Mouse (Mus musculus) MEL (cell line): ENCODE results near the gene Efcab7. TPM values are rescaled to one million over a fixed set of nuclear protein-coding genes. Genes with fewer than 3 reads are reported as not detected.

Source experiments
- DNase-seq: peaks from one replicate; pipeline ENCODE4 v3.0.0; 2011; ENCODE audit warnings: low read depth, low spot score
- H3K27ac ChIP-seq: 2 replicates; pipeline ENCODE4 v1.5.1; 2012; ENCODE audit warnings: low read depth, mild to moderate bottlenecking, control low read depth, low read length, moderate library complexity; ENCODE audit not compliant: control insufficient read depth
- H3K27me3 ChIP-seq, 2 experiments: fragments of 150-350 bp in 1 of 2; sonication (generic) in 1 of 2; 2 replicates each; pipeline ENCODE4 v1.6.1; 2012; ENCODE audit warnings: low read length in 2 of 2, mild to moderate bottlenecking in 2 of 2, improper control_type of control experiment in 1 of 2, moderate library complexity in 1 of 2; ENCODE audit not compliant: insufficient read depth in 2 of 2, control insufficient read depth in 1 of 2
- H3K36me3 ChIP-seq, 2 experiments: 2 replicates each; pipeline ENCODE4 v1.6.1; 2012 to 2014; ENCODE audit warnings: low read length in 2 of 2, improper control_type of control experiment in 1 of 2, inconsistent platforms in 1 of 2, mild to moderate bottlenecking in 1 of 2; ENCODE audit not compliant: insufficient read depth in 2 of 2, control insufficient read depth in 1 of 2
- H3K4me1 ChIP-seq, 2 experiments: fragments of 150-350 bp in 1 of 2; sonication (generic) in 1 of 2; 2 replicates each; pipeline ENCODE4 v1.6.1; 2012; ENCODE audit warnings: low read length in 2 of 2, improper control_type of control experiment in 1 of 2, mild to moderate bottlenecking in 1 of 2; ENCODE audit not compliant: insufficient read depth in 2 of 2, control insufficient read depth in 1 of 2
- H3K4me3 ChIP-seq, 2 experiments: fragments of 150-350 bp in 1 of 2; sonication (generic) in 1 of 2; 2 replicates each; pipeline ENCODE4 v1.5.1; 2012; ENCODE audit warnings: low read depth in 2 of 2, low read length in 2 of 2, mild to moderate bottlenecking in 2 of 2, moderate library complexity in 2 of 2, control low read depth in 1 of 2, improper control_type of control experiment in 1 of 2; ENCODE audit not compliant: control insufficient read depth in 1 of 2, insufficient read depth in 1 of 2
- H3K79me2 ChIP-seq: 2 replicates; pipeline ENCODE4 v1.6.1; 2012; ENCODE audit warnings: mild to moderate bottlenecking, low read length, moderate library complexity; ENCODE audit not compliant: control insufficient read depth, poor library complexity, insufficient read depth
- H3K9ac ChIP-seq: 2 replicates; pipeline ENCODE4 v1.6.1; 2012; ENCODE audit warnings: low read depth, mild to moderate bottlenecking, control low read depth, low read length, moderate library complexity; ENCODE audit not compliant: control insufficient read depth, poor library complexity, severe bottlenecking
- H3K9me3 ChIP-seq: fragments of 150-350 bp; sonication (generic); replicated peaks from 2 replicates; pipeline ENCODE4 v1.6.1; 2012; ENCODE audit warnings: mild to moderate bottlenecking, low read length, improper control_type of control experiment, moderate library complexity; ENCODE audit not compliant: insufficient read depth
- BHLHE40 ChIP-seq: IDR thresholded peaks from 2 replicates; pipeline ENCODE4 v1.6.1; 2012; ENCODE audit warnings: low read depth, mild to moderate bottlenecking, inconsistent platforms, low read length, improper control_type of control experiment, borderline replicate concordance
- CHD1 ChIP-seq: IDR thresholded peaks from 2 replicates; pipeline ENCODE4 v1.6.1; 2012; ENCODE audit warnings: low read depth, mild to moderate bottlenecking, inconsistent platforms, low read length, improper control_type of control experiment
- CTCF ChIP-seq, 3 experiments: IDR thresholded peaks in 2 of 3; conservative IDR thresholded peaks in 1 of 3; 2 replicates each; pipeline ENCODE4 v1.5.1; 2011 to 2012; ENCODE audit warnings: low read length in 3 of 3, low read depth in 2 of 3, mild to moderate bottlenecking in 2 of 3, improper control_type of control experiment in 1 of 3, inconsistent platforms in 1 of 3, mixed read lengths in 1 of 3, moderate library complexity in 1 of 3; ENCODE audit not compliant: control insufficient read depth in 1 of 3, insufficient read depth in 1 of 3, poor library complexity in 1 of 3, severe bottlenecking in 1 of 3
- E2F4 ChIP-seq: IDR thresholded peaks from 2 replicates; pipeline ENCODE4 v1.6.1; 2011; ENCODE audit warnings: low read depth, low read length, improper control_type of control experiment, borderline replicate concordance
- ELF1 ChIP-seq: IDR thresholded peaks from 2 replicates; pipeline ENCODE4 v1.6.1; 2014; ENCODE audit warnings: low read depth, mild to moderate bottlenecking, inconsistent platforms, low read length, improper control_type of control experiment, moderate library complexity
- HCFC1 ChIP-seq: IDR thresholded peaks from 2 replicates; pipeline ENCODE4 v1.6.1; 2012; ENCODE audit warnings: low read depth, mild to moderate bottlenecking, inconsistent platforms, low read length, improper control_type of control experiment, moderate library complexity
- JUND ChIP-seq: IDR thresholded peaks from 2 replicates; pipeline ENCODE4 v1.6.1; 2011; ENCODE audit warnings: low read depth, mild to moderate bottlenecking, improper control_type of control experiment, low read length
- KAT2A ChIP-seq: conservative IDR thresholded peaks from 2 replicates; pipeline ENCODE4 v1.6.1; 2012; ENCODE audit warnings: low read depth, low read length, improper control_type of control experiment, inconsistent platforms
- MAZ ChIP-seq: IDR thresholded peaks from 2 replicates; pipeline ENCODE4 v1.6.1; 2012; ENCODE audit warnings: low read depth, mild to moderate bottlenecking, inconsistent platforms, low read length, improper control_type of control experiment
- MEF2A ChIP-seq: IDR thresholded peaks from 2 replicates; pipeline ENCODE4 v1.6.1; 2014; ENCODE audit warnings: low read depth, mild to moderate bottlenecking, inconsistent platforms, low read length, improper control_type of control experiment; ENCODE audit not compliant: poor library complexity, insufficient replicate concordance, severe bottlenecking; ENCODE audit errors: extremely low read depth
- MXI1 ChIP-seq: IDR thresholded peaks from 2 replicates; pipeline ENCODE4 v1.6.1; 2011; ENCODE audit warnings: mild to moderate bottlenecking, low read depth, low read length, improper control_type of control experiment
- NRF1 ChIP-seq: IDR thresholded peaks from 2 replicates; pipeline ENCODE4 v1.6.1; 2014; ENCODE audit warnings: low read depth, mild to moderate bottlenecking, inconsistent platforms, low read length, improper control_type of control experiment, moderate library complexity; ENCODE audit not compliant: poor library complexity, insufficient read depth, severe bottlenecking
- POLR2A ChIP-seq, 2 experiments: IDR thresholded peaks; 2 replicates each; pipeline ENCODE4 v1.6.1; 2011 to 2012; ENCODE audit warnings: low read length in 2 of 2, mild to moderate bottlenecking in 2 of 2, control low read depth in 1 of 2, improper control_type of control experiment in 1 of 2, low read depth in 1 of 2, moderate library complexity in 1 of 2; ENCODE audit not compliant: control insufficient read depth in 1 of 2, insufficient read depth in 1 of 2, poor library complexity in 1 of 2
- RAD21 ChIP-seq: IDR thresholded peaks from 2 replicates; pipeline ENCODE4 v1.6.1; 2011; ENCODE audit warnings: mild to moderate bottlenecking, low read depth, low read length, improper control_type of control experiment
- SMC3 ChIP-seq: IDR thresholded peaks from 2 replicates; pipeline ENCODE4 v1.6.1; 2011; ENCODE audit warnings: low read depth, low read length, improper control_type of control experiment
- TBP ChIP-seq: IDR thresholded peaks from 2 replicates; pipeline ENCODE4 v1.8.0; 2011; ENCODE audit warnings: low read depth, low read length, improper control_type of control experiment
- UBTF ChIP-seq: IDR thresholded peaks from 2 replicates; pipeline ENCODE4 v1.6.1; 2012; ENCODE audit warnings: low read depth, mild to moderate bottlenecking, inconsistent platforms, low read length, improper control_type of control experiment, moderate library complexity, borderline replicate concordance; ENCODE audit not compliant: insufficient read depth
- USF1 ChIP-seq: IDR thresholded peaks from 2 replicates; pipeline ENCODE4 v1.6.1; 2014; ENCODE audit warnings: low read depth, mild to moderate bottlenecking, inconsistent platforms, low read length, improper control_type of control experiment, moderate library complexity
- USF2 ChIP-seq, 2 experiments: IDR thresholded peaks; 2 replicates each; pipeline ENCODE4 v1.6.1; 2011 to 2012; ENCODE audit warnings: improper control_type of control experiment in 2 of 2, low read length in 2 of 2, borderline replicate concordance in 1 of 2, inconsistent platforms in 1 of 2, low read depth in 1 of 2, mild to moderate bottlenecking in 1 of 2; ENCODE audit not compliant: insufficient read depth in 1 of 2
- ZC3H11A ChIP-seq: IDR thresholded peaks from 2 replicates; pipeline ENCODE4 v1.6.1; 2012; ENCODE audit warnings: low read depth, mild to moderate bottlenecking, inconsistent platforms, low read length, improper control_type of control experiment
- polyA plus RNA-seq, 2 experiments: library from polyadenylated mRNA; stranded (reverse) in 1 of 2; unstranded in 1 of 2; fragments of >175 nt in 1 of 2; fragments of >200 nt in 1 of 2; gene quantifications; 2 replicates each; pipeline versions ENCODE4 v1.2.1 to v1.2.4; 2012; ENCODE audit warnings: low replicate concordance in 2 of 2, low read depth in 1 of 2; ENCODE audit not compliant: insufficient read length in 2 of 2, insufficient read depth in 1 of 2, missing spikeins in 1 of 2
- total RNA-seq: library from RNA; depleted of rRNA; stranded (reverse); fragments of 300-350 nt; gene quantifications from 2 replicates; pipeline ENCODE4 v1.2.3, GENCODE M21; 2012

Gene Efcab7
- total and polyA plus RNA-seq, 3 experiments = 7.4 to 9.9 TPM; not detected in 1

- no peak overlapping the region for H3K9ac ChIP-seq
- DNase-seq = peak; percentile 59
- H3K27me3 ChIP-seq = no peaks in the 10 kb centered on the region
- H3K36me3 ChIP-seq = no peaks in the 10 kb centered on the region
- no peaks in the 10 kb centered on the region for H3K9me3 ChIP-seq
- TF ChIP-seq POLR2A (IDR thresholded peaks at IDR 0.05; ENCODE audit: control insufficient read depth in 1 of 2, insufficient read depth in 1 of 2, low read depth in 1 of 2, low read length in 2 of 2, poor library complexity in 1 of 2) (no peak), BHLHE40 (no peak), CHD1 (no peak), CTCF (IDR thresholded peaks at IDR 0.05 in 2 of 3, conservative IDR thresholded peaks at IDR 0.05 in 1 of 3; ENCODE audit: control insufficient read depth in 1 of 3, insufficient read depth in 1 of 3, low read depth in 2 of 3, low read length in 3 of 3, poor library complexity in 1 of 3, severe bottlenecking in 1 of 3) (peak in 2 of 3 experiments; percentile 15 to 74; a peak in 4 of 6 replicates), RAD21 (peak; percentile 88), SMC3 (peak; percentile 74), MEF2A (no peak), ELF1 (no peak), HCFC1 (no peak), ZC3H11A (peak; percentile 72), MAZ (no peak), USF1 (no peak), JUND (no peak), KAT2A (no peak)
- TF ChIP-seq, all 39 proteins: peak for 4
- no peaks in the 10 kb centered on the region for H3K4me1 ChIP-seq
- H3K4me3 ChIP-seq = no peak overlapping the region
- H3K27ac ChIP-seq = no peak overlapping the region
- no peaks in the 10 kb centered on the region for H3K79me2 ChIP-seq
Measured at GRCm38 (mm10) chr4:99881882-99882281, 52.9 kb downstream of the Efcab7 start.

DNA sequence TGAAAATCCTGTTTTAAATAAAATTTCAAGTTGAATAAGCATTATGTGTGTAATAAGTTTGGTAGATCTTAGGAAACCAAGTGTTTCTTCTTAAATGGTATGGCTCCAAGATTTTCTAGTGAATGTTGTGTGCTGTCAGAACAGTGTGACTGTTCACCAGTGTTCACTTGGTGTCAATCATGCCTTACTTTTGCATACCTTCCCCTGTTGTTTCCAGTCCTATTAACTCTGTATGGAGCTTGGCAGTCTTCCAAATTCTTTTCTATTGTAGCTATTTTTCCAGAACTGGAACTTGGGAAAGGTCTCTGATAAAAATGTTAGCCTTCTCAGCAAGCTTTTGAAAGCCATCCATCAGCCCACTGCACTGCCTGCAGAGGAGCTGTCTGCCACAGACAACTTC, 53.4 kb downstream of the Efcab7 start:
- no peaks in the 10 kb centered on the region for H3K4me1 ChIP-seq

More for the DNA sequence above, 53.4 kb downstream of the Efcab7 start:
- Histone ChIP-seq H3K4me3 (no peak overlapping the region), H3K27me3 (no peaks in the 10 kb centered on the region), H3K36me3 (no peaks in the 10 kb centered on the region), H3K27ac (no peak overlapping the region), H3K9me3 (no peaks in the 10 kb centered on the region), H3K9ac (no peak overlapping the region), H3K79me2 (no peaks in the 10 kb centered on the region)
- TF ChIP-seq USF2 (IDR thresholded peaks at IDR 0.05; ENCODE audit: borderline replicate concordance in 1 of 2, insufficient read depth in 1 of 2, low read depth in 1 of 2, low read length in 2 of 2) (no peak), NRF1 (no peak), BHLHE40 (no peak), SMC3 (no peak), JUND (no peak), ELF1 (no peak), MXI1 (no peak), UBTF (no peak), CTCF (IDR thresholded peaks at IDR 0.05 in 2 of 3, conservative IDR thresholded peaks at IDR 0.05 in 1 of 3; ENCODE audit: control insufficient read depth in 1 of 3, insufficient read depth in 1 of 3, low read depth in 2 of 3, low read length in 3 of 3, poor library complexity in 1 of 3, severe bottlenecking in 1 of 3) (no peak), TBP (no peak), E2F4 (no peak)
- DNase-seq = no peak
